16 mouse cellular contexts compared by ENCODE assay signal in the genomic region with DNA sequence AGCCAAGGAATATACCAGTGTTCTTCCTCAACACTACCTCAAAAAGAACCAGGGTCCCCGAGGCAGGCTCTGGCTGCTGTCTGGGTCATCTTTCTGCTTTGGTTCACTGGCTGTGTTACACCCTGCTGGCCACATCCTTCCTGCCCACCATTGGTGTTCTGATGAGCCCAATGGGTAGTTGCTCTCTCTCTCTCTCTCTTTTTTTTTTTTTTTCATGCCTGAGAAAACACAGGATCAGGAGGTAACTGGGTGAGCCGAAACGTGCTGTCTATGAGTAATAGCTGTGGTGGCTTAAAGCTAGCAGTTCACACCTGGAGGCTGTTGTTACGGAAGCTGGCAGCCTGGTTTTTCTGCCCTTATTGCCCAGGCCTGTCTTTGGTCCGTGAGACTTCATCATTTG.
"Had no signal": no experiment of that assay in that cellular context is flagged by ENCODE, and none has a peak within 500 bp of the region (broad histone marks: within the 10 kb centered on the region; RNA-seq: fewer than 3 reads in every experiment).

No protein-coding gene starts in this region.

- H3K27ac ChIP-seq: left cerebral cortex, adult 2 months; limb, embryonic 10.5 days; liver, embryonic 15.5 days; macrophage; midbrain, embryonic 12.5 days; stomach, embryonic 15.5 days had no signal

- H3K4me1 ChIP-seq: limb, embryonic 10.5 days; liver, embryonic 15.5 days; midbrain, embryonic 12.5 days; stomach, embryonic 15.5 days had no signal

- H3K4me2 ChIP-seq: liver, embryonic 11.5 days; liver, embryonic 15.5 days; midbrain, embryonic 12.5 days; stomach, embryonic 15.5 days had no signal

- DNase-seq: kidney, adult 9 months; lung, adult 2 months; right cerebral cortex, adult 18-20 months; right cerebral cortex, postnatal 25 days; thymus, adult 2 months; thymus, postnatal 36 days had no signal

- H3K9me3 ChIP-seq: limb, embryonic 10.5 days; liver, embryonic 15.5 days; midbrain, embryonic 12.5 days; stomach, embryonic 15.5 days had no signal

- H3K4me3 ChIP-seq: left cerebral cortex, adult 2 months; limb, embryonic 10.5 days; liver, embryonic 15.5 days; midbrain, embryonic 12.5 days; stomach, embryonic 15.5 days had no signal

- H3K27me3 ChIP-seq: liver, embryonic 15.5 days; midbrain, embryonic 12.5 days; stomach, embryonic 15.5 days had no signal

- ATAC-seq: intestine, postnatal 0 days; lung, postnatal 0 days; midbrain, embryonic 16.5 days had no signal

- H3K9ac ChIP-seq: liver, embryonic 15.5 days; midbrain, embryonic 12.5 days; stomach, embryonic 15.5 days had no signal
